Mouse (Mus musculus): ENCODE measurements at regions not wholly inside any gene's neighbourhood (a gene's known extent, or its start where the extent isn't known, plus 50 kb on each side); places are given as distances from the start of the nearest gene placed in this dataset.
A peak's percentile ranks its signal among the peaks of the same experiment; 100 is the strongest.

GRCm38 (mm10) chr15:63397485-63397884, 447.5 kb downstream of the Gsdmc2 start:
- H3K27ac ChIP-seq (ENCODE audit: low read depth) = no peak overlapping the region
- H3K27me3 ChIP-seq (ENCODE audit: insufficient read depth, low read length) = no peaks in the 10 kb centered on the region
- no peak overlapping the region for H3K4me3 ChIP-seq (ENCODE audit: low read depth, low read length)
- no peaks in the 10 kb centered on the region for H3K36me3 ChIP-seq (replicated peaks; ENCODE audit: insufficient read depth, low read length)
- no peak overlapping the region for H3K9ac ChIP-seq (replicated peaks)
- no peak overlapping the region for H3K4me2 ChIP-seq (ENCODE audit: low read depth, low read length)
- ATAC-seq (no peak), DNase-seq (no peak)
- H3K4me1 ChIP-seq (ENCODE audit: insufficient read depth) = no peaks in the 10 kb centered on the region
- TF ChIP-seq CTCF (IDR thresholded peaks at IDR 0.05; ENCODE audit: low read depth) = no peak
- no peak for TF ChIP-seq EP300 (IDR thresholded peaks at IDR 0.05; ENCODE audit: low read depth)
- WGBS (ENCODE audit: insufficient replicate concordance) = 93% methylated on average over 3 of the region's 3 CpGs
- no peaks in the 10 kb centered on the region for H3K9me3 ChIP-seq (ENCODE audit: low read length)

GRCm38 (mm10) chr15:63377258-63377657, 467.7 kb downstream of the Gsdmc2 start:
- Histone ChIP-seq H3K4me2 (ENCODE audit: low read depth, low read length) (no peak overlapping the region), H3K4me3 (ENCODE audit: low read depth, low read length) (no peak overlapping the region), H3K9me3 (ENCODE audit: low read length) (no peaks in the 10 kb centered on the region), H3K36me3 (replicated peaks; ENCODE audit: insufficient read depth, low read length) (no peaks in the 10 kb centered on the region), H3K27ac (ENCODE audit: low read depth) (no peak overlapping the region), H3K9ac (replicated peaks) (no peak overlapping the region), H3K27me3 (ENCODE audit: insufficient read depth, low read length) (no peaks in the 10 kb centered on the region), H3K4me1 (ENCODE audit: insufficient read depth) (no peaks in the 10 kb centered on the region)
- TF ChIP-seq CTCF (IDR thresholded peaks at IDR 0.05; ENCODE audit: low read depth) = no peak
- TF ChIP-seq EP300 (IDR thresholded peaks at IDR 0.05; ENCODE audit: low read depth) = no peak
- WGBS (ENCODE audit: insufficient replicate concordance) = 60% methylated on average over 2 of the region's 2 CpGs
- DNase-seq (no peak), ATAC-seq (no peak)

DNA sequence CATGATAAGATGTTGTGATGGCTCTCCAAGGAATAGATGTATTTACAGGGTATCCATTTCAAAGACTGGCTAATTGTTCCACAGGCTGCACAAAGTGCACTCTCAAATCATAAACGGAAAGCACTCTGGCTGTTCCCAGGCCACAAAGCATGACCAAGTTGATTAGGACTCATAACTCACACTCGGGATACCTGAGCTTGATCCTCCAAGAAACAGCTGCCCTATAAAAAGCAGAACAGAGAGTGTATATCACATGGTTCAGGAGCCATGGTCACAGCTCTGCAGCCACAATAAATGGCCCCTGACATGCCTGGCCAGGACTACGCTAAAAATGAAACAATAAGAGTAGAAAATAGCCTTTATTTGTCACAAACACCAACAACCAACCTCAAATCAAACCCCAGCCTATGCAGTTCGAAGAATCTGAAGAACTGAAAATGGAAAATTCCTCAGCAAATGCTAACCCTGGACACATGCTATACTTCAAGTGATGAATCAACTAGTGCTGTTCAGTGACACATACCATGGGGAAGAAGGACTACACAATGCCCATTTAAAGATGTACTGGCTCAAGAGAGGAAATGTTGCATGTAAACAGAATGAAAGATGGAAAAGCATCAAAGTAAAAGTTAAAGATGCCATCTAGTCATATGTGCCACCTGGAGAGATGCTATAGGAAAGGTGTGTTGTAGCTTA, 473.5 kb downstream of the Gsdmc2 start:
- Histone ChIP-seq H3K9ac (replicated peaks) (no peak overlapping the region), H3K27ac (ENCODE audit: low read depth) (no peak overlapping the region), H3K4me3 (ENCODE audit: low read depth, low read length) (no peak overlapping the region), H3K4me2 (ENCODE audit: low read depth, low read length) (no peak overlapping the region), H3K4me1 (ENCODE audit: insufficient read depth) (no peaks in the 10 kb centered on the region), H3K36me3 (replicated peaks; ENCODE audit: insufficient read depth, low read length) (no peaks in the 10 kb centered on the region), H3K27me3 (ENCODE audit: insufficient read depth, low read length) (no peaks in the 10 kb centered on the region), H3K9me3 (ENCODE audit: low read length) (no peaks in the 10 kb centered on the region)
- TF ChIP-seq EP300 (IDR thresholded peaks at IDR 0.05; ENCODE audit: low read depth) (no peak), CTCF (IDR thresholded peaks at IDR 0.05; ENCODE audit: low read depth) (no peak)
- no peak for ATAC-seq
- WGBS (ENCODE audit: insufficient replicate concordance) = 71% methylated on average over 4 of the region's 4 CpGs
- no peak for DNase-seq

DNA sequence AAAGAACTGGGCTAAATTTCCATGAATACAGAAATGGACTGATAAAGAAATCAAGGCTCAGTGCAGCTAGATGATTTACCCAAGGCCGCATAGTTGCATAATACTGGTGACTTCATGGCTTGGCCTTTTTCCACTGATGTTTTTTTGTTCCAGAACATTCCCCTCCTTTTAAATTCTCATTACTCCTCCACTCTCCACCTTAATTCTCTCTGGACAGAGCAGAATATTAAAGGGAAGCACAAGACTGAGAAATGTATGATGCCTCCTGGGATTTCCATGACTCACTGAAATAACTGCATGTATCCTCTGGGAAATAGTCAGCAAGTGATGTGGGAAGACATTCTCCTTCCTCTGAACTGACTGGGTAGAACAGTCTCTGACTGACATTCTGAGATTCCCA, 480.5 kb downstream of the Gsdmc2 start:
- 85% methylated on average over 1 of the region's 1 CpGs for WGBS (ENCODE audit: insufficient replicate concordance)
- Histone ChIP-seq H3K9me3 (ENCODE audit: low read length) (no peaks in the 10 kb centered on the region), H3K27ac (ENCODE audit: low read depth) (no peak overlapping the region), H3K9ac (replicated peaks) (no peak overlapping the region), H3K4me1 (ENCODE audit: insufficient read depth) (no peaks in the 10 kb centered on the region), H3K4me2 (ENCODE audit: low read depth, low read length) (no peak overlapping the region), H3K36me3 (replicated peaks; ENCODE audit: insufficient read depth, low read length) (no peaks in the 10 kb centered on the region), H3K27me3 (ENCODE audit: insufficient read depth, low read length) (no peaks in the 10 kb centered on the region), H3K4me3 (ENCODE audit: low read depth, low read length) (no peak overlapping the region)
- DNase-seq (no peak), ATAC-seq (no peak)
- TF ChIP-seq CTCF (IDR thresholded peaks at IDR 0.05; ENCODE audit: low read depth) (no peak), EP300 (IDR thresholded peaks at IDR 0.05; ENCODE audit: low read depth) (no peak)

- peak; percentile 21 for DNase-seq
These were observed 484.6 kb downstream of the Gsdmc2 start for GRCm38 (mm10) chr15:63360402-63360801.

DNA sequence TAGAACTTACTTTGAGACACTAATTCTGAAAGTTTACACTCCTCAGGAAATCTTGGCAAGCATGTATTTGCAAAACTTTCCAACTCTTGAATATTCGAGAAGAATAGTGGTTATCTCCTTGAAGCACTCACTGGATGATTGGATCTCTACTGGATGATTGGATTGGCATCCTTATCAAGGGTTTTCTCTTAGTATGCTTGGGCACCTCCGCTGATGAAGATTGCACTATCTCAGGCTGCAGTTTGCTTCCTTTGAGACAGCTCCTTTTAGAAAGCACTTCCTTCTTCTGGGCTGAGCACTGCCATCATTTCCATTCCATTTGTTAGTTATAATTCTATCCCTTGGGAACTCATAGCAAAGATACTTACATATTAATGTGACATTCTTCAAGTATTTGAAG, 503.2 kb downstream of the Gsdmc2 start:
- no peaks in the 10 kb centered on the region for H3K36me3 ChIP-seq (replicated peaks; ENCODE audit: insufficient read depth, low read length)
- no peak for ATAC-seq
- H3K4me2 ChIP-seq (ENCODE audit: low read depth, low read length) = no peak overlapping the region
- WGBS (ENCODE audit: insufficient replicate concordance) = 38% methylated on average over 2 of the region's 2 CpGs
- H3K9ac ChIP-seq (replicated peaks) = no peak overlapping the region
- no peak overlapping the region for H3K27ac ChIP-seq (ENCODE audit: low read depth)
- no peaks in the 10 kb centered on the region for H3K27me3 ChIP-seq (ENCODE audit: insufficient read depth, low read length)
- H3K4me1 ChIP-seq (ENCODE audit: insufficient read depth) = peaks cover 6% of the 10 kb centered on the region; the same call in 1 of the 2 replicates
- no peak overlapping the region for H3K4me3 ChIP-seq (ENCODE audit: low read depth, low read length)
- TF ChIP-seq CTCF (IDR thresholded peaks at IDR 0.05; ENCODE audit: low read depth) (no peak), EP300 (IDR thresholded peaks at IDR 0.05; ENCODE audit: low read depth) (no peak)
- no peak for DNase-seq
- H3K9me3 ChIP-seq (ENCODE audit: low read length) = no peaks in the 10 kb centered on the region; the same call in 1 of the 2 replicates

More at GRCm38 (mm10) chr15:63360402-63360801, 484.6 kb downstream of the Gsdmc2 start:
- Histone ChIP-seq H3K9me3 (ENCODE audit: low read length) (no peaks in the 10 kb centered on the region), H3K36me3 (replicated peaks; ENCODE audit: insufficient read depth, low read length) (no peaks in the 10 kb centered on the region), H3K4me3 (ENCODE audit: low read depth, low read length) (no peak overlapping the region), H3K4me1 (ENCODE audit: insufficient read depth) (no peaks in the 10 kb centered on the region), H3K27ac (ENCODE audit: low read depth) (no peak overlapping the region), H3K9ac (replicated peaks) (no peak overlapping the region), H3K4me2 (ENCODE audit: low read depth, low read length) (no peak overlapping the region), H3K27me3 (ENCODE audit: insufficient read depth, low read length) (no peaks in the 10 kb centered on the region)
- no peak for ATAC-seq
- WGBS (ENCODE audit: insufficient replicate concordance) = 73% methylated on average over 7 of the region's 7 CpGs
- TF ChIP-seq EP300 (IDR thresholded peaks at IDR 0.05; ENCODE audit: low read depth) (no peak), CTCF (IDR thresholded peaks at IDR 0.05; ENCODE audit: low read depth) (no peak)
